Mouse (Mus musculus) urinary bladder, postnatal 36 days (tissue): Measurements from ENCODE around the gene Cd6.

Experiments used
- DNase-seq, 2 experiments: peaks; one replicate each; pipeline ENCODE4 v3.0.0; 2022; ENCODE audit warnings: low spot score in 2 of 2, mixed read lengths in 1 of 2

Cd6 gene

GRCm38 (mm10) chr19:10763381-10764031, 66.4 kb downstream of the Cd6 start:
- no peak for DNase-seq

- no peak for DNase-seq
Observed at GRCm38 (mm10) chr19:10762468-10762867, 67.4 kb downstream of the Cd6 start.

GRCm38 (mm10) chr19:10761794-10762415, 68.0 kb downstream of the Cd6 start:
- no peak for DNase-seq

DNA sequence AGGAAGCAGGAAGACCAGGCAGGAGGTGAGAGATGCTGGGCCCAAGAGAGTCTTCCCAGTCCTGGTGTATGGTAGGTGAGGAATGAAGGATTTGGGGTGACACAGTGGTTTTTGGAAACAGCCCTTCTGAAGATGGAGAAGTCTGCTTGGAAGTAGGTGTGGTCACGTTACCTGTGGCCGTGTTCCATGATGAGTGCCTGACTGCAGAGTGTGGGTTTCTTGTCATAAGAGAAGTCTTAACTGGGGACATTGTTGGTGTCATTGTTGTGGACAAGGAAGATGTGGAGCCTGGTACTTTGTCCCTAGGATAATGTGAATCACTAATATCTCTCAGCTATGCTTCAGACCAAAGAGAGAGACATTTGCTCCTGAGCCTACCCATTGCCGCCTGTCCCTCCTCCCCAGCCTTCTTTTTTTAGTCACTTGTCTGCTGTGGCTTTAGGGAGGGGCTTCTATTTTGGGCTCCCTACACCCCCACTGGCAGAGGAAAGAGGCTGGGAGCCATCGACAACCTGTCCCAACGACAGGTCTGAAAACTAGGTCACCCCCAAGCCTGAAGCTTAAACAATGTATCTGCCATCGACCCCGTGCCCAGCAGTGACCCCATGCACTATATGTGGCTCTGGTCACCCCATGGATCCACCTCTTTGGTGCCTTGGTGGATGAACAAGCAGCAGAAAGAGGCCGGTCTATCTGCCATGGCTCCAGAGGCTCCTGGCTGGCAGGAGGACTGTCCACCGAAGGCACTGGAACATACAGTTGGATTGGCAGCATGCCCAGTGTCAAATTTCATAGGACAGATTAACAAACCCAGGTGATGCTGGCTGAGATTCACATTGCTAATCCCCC, 69.7 kb downstream of the Cd6 start:
- no peak for DNase-seq

GRCm38 (mm10) chr19:10759525-10759924, 70.3 kb downstream of the Cd6 start:
- DNase-seq: no peak

DNA sequence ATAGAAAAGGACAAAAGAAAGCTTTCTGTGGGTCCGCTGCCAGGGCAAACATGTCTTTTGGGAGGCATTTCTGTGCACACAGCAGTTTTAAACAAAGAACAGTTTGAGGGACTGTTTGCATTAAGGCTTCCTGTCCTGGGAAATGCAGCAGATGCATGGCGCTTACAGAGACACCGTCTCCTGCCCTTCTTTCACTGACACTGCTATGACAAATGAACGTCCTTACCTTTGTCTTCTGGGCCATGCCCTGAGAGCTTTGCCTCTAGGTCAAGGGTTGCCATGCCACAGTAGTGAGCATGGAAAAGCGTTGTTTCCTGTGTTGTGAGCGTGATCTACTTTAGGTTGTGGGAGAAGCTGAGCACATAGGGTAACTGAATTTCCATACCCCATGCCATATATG, 71.2 kb downstream of the Cd6 start:
- DNase-seq: no peak

GRCm38 (mm10) chr19:10757526-10757925, 72.3 kb downstream of the Cd6 start:
- DNase-seq: no peak

- no peak for DNase-seq
Observed at GRCm38 (mm10) chr19:10757125-10757524, 72.7 kb downstream of the Cd6 start.

GRCm38 (mm10) chr19:10752646-10753045, 77.2 kb downstream of the Cd6 start:
- no peak for DNase-seq

- no peak for DNase-seq
Observed at GRCm38 (mm10) chr19:10752106-10752505, 77.8 kb downstream of the Cd6 start.

- DNase-seq: no peak
Observed at GRCm38 (mm10) chr19:10751607-10752006, 78.3 kb downstream of the Cd6 start.

DNA sequence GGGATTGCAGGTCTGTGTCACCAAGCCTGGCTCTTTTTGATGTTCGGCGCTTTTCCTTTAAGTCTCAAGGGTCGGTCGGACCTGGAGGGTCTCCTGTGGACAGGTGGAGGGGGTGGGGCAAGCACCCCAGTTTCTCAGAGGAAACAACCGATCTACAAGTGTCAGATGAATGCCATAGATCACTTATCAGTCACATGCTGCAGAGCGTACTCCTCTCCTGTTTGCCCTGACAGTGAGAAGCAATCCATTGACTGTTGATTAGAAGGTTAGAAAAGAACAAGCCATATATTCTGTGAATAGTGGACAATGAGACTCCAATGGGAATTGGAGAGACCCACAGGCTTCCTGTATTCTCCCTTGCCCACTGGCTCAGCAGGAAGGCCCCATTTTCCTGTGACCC, 79.7 kb downstream of the Cd6 start:
- no peak for DNase-seq

DNA sequence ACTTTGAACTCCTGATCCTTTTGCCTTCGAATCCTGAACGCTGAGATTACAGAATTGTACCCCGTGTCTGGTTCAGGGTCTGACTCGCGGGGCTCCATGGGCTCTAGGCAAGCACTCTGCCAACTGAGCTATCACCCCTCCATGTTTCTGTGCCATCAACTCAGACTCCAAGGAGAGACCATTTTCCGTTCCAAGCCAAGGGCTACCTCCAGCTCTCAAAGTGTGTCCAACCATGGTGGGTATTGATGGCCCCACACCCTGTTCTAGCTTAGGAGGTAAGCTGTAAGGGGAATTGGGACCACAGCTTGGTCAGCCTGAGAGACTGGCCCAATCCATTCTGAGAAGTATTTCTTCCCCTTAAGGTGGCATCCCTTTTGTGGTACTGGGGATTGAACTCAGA, 80.6 kb downstream of the Cd6 start:
- no peak for DNase-seq

DNA sequence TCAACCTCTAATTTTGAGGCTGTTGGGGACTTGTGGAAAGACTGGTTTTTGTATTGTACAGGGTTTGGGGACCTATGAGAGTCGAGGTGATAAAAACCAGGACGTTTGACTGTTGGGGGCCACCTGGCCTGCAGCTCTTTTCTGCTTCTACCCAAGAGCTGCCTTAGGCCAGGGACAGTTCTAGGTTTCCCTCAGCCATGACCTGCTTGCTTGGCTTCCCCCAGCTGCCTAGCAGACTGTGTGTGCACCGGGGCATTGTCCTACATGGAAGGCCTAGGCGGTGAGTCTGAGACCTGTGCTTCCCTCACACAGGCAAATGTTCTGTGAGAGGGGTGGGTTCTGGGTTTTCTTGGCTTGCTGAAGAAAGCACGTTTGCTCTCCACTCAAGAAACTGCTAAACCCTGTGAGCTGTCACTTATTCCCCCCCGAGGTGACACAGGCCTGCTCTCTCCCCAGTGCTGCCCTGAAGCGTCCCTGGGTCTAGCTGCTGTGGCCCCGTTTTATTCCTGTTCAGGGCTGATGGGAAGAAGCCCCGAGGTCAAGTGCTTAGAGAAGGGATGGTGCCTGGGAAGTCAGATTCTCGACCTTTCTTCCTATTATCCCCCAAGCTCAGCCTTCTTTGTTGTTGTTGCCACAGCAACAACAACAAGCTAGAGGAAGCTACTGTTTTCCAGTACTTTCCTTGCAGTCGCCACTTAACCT, 81.3 kb downstream of the Cd6 start:
- DNase-seq: no peak

- DNase-seq: no peak
Observed at GRCm38 (mm10) chr19:10747718-10748117, 82.1 kb downstream of the Cd6 start.

GRCm38 (mm10) chr19:10747182-10747581, 82.7 kb downstream of the Cd6 start:
- no peak for DNase-seq

DNA sequence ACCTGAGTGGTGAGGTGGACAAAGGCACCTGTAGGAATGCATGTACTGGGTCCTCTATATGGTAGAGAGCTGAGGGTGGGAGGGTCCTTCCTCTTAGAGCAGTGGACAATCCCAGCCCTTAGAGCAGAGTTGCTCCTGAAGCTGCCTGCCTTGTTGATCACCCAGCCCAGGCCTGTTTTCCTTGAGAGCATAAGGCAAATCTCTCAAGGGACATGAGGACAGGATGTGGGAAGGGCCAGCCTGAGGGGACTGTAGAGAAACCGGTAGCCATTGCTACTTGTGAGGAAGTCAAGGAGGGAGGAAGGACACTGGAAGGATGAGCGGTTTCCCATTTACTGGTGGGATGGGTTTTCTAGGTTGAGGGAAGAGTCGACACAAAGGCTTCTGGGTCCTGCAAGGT, 87.3 kb downstream of the Cd6 start:
- DNase-seq: no peak

DNA sequence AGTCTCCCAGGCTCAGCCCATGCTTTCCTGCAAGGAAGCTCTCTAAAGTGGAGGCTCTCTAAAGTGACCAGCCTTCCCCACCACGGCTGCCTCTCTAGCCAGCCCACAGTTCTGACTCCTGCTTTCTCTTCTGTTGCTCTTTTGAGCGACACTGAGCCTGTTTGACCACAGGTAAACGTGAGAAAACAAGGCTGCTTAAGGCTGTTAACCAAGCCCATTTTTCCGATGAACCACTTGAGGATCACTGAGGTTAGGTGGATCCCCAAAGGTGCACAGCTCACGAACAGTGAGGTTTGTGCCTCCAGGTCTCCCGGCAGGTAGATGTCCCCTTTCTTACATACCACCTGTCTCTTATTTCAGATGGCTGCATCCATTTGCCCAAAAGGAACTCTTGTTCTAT, 87.7 kb downstream of the Cd6 start:
- DNase-seq: no peak

GRCm38 (mm10) chr19:10740641-10741440, 89.0 kb downstream of the Cd6 start:
- peak; percentile 53 to 55 for DNase-seq

- no peak for DNase-seq
Observed at GRCm38 (mm10) chr19:10739916-10740315, 89.9 kb downstream of the Cd6 start.
